Mouse (Mus musculus): ENCODE measurements around the gene Hcn3. TPM values are rescaled to one million over a fixed set of nuclear protein-coding genes. Genes with fewer than 3 reads are reported as not detected.

Hcn3 gene
- total RNA-seq (2021): 3.3 and 5.3 TPM in 2 replicates
- long read RNA-seq, experiment 1, partial matches to known transcripts: 0 of 2 reads
- long read RNA-seq, experiment 1, other reads (novel, unspliced or antisense): 2 of 2 reads
- long read RNA-seq, experiment 2, full-length matches to known transcripts: 2 of 2 reads
- long read RNA-seq, experiment 2, partial matches to known transcripts: 0 of 2 reads
- long read RNA-seq, experiment 2, other reads (novel, unspliced or antisense): 0 of 2 reads

GRCm38 (mm10) chr3:89159616-89160344 is at the start of gene Hcn3:
Gene Hcn3, minus strand, starts transcription at chr3:89160196.
- DNase-seq: peak; percentile 88

- DNase-seq: no peak
Measured at GRCm38 (mm10) chr3:89209731-89210130, 49.7 kb upstream of the Hcn3 start.

GRCm38 (mm10) chr3:89208736-89209135 is 48.7 kb upstream of the Hcn3 start:
- DNase-seq: no peak

- no peak for DNase-seq
Measured at GRCm38 (mm10) chr3:89208075-89208657, 48.2 kb upstream of the Hcn3 start.

- no peak for DNase-seq
Measured at GRCm38 (mm10) chr3:89206695-89207094, 46.7 kb upstream of the Hcn3 start.

GRCm38 (mm10) chr3:89206079-89206478 is 46.1 kb upstream of the Hcn3 start:
- no peak for DNase-seq

GRCm38 (mm10) chr3:89203142-89203514 is 43.1 kb upstream of the Hcn3 start:
- no peak for DNase-seq

GRCm38 (mm10) chr3:89202253-89203141 is 42.5 kb upstream of the Hcn3 start, which contains the start of gene Gba:
Gene Gba, plus strand, starts transcription at chr3:89202928.
- peak; percentile 89 for DNase-seq

- no peak for DNase-seq
Measured at GRCm38 (mm10) chr3:89199839-89200238, 39.8 kb upstream of the Hcn3 start.

- peak; percentile 95 for DNase-seq
Measured at GRCm38 (mm10) chr3:89195979-89196877, 36.2 kb upstream of the Hcn3 start.

GRCm38 (mm10) chr3:89193853-89194252 is 33.9 kb upstream of the Hcn3 start:
- DNase-seq: no peak

- no peak for DNase-seq
Measured at GRCm38 (mm10) chr3:89193351-89193750, 33.4 kb upstream of the Hcn3 start.

GRCm38 (mm10) chr3:89190436-89190835 is 30.4 kb upstream of the Hcn3 start:
- no peak for DNase-seq

- no peak for DNase-seq
Measured at GRCm38 (mm10) chr3:89188478-89188875, 28.5 kb upstream of the Hcn3 start.

- no peak for DNase-seq
Measured at GRCm38 (mm10) chr3:89187690-89188477, 27.9 kb upstream of the Hcn3 start.

- no peak for DNase-seq
Measured at GRCm38 (mm10) chr3:89187197-89187596, 27.2 kb upstream of the Hcn3 start.

- DNase-seq: no peak
Measured at GRCm38 (mm10) chr3:89183959-89184315, 23.9 kb upstream of the Hcn3 start.

- DNase-seq: peak; percentile 93
Measured at GRCm38 (mm10) chr3:89183058-89183958, 23.3 kb upstream of the Hcn3 start, which contains the start of gene Fam189b. Gene Fam189b, plus strand, starts transcription at chr3:89183143.

GRCm38 (mm10) chr3:89182531-89183057 is 22.6 kb upstream of the Hcn3 start:
- no peak for DNase-seq
